Mouse (Mus musculus) liver, adult (tissue): ENCODE measurements around the gene Foxc1.

Experiments used
- GATA4 ChIP-seq: IDR thresholded peaks from 2 replicates; pipeline ENCODE4 v1.6.1; 2014; ENCODE audit warnings: mild to moderate bottlenecking, low read length; ENCODE audit not compliant: insufficient replicate concordance

Foxc1 gene

DNA sequence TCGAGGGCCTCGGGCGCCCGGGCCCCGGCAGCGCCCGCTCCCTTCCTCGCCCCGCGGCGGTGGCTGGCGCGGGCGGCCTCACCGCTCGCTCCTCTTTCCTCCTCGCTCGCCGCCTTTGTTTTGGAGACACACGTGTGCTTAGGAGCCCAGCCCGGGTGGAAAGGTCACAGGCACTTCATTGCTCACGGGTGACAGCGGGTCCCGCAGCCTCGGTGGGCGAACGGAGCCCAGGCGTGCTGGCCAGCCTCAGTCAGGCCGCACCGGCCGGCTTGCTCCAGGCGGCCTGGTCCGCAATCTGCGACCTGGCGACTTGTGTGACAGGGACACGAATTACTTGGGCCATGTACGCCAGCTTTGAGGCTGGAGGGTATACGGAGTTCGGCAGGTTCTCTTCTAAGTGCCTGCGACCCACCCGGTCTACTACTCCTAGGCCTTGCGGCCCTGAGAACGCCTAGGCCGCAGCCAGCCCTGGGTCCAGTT lies 5.1 kb downstream of the Foxc1 start:
- TF ChIP-seq GATA4: no peak

DNA sequence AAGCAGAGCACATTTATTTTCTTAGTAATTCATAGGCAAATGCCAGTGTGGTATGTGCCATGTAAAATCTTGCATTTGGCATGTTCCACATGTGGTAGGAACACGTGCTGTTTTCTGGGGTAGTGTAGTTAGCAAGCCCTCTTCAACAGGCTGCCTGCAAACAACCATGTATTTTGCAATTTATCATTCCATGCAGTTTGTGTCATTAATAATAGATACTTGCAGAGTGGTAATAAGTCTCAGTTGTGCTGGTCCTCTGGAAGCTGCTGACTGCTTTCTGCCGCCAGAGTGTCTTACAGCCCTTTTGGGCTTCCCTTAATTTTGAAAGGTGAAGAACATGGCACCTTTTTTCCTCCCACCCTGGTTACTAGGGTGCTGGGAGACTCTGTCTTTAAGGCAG lies 6.3 kb downstream of the Foxc1 start:
- TF ChIP-seq GATA4: no peak

- no peak for TF ChIP-seq GATA4
These were observed 9.1 kb downstream of the Foxc1 start for GRCm38 (mm10) chr13:31815383-31816003.

GRCm38 (mm10) chr13:31818337-31818736 lies 11.9 kb downstream of the Foxc1 start:
- TF ChIP-seq GATA4: no peak

DNA sequence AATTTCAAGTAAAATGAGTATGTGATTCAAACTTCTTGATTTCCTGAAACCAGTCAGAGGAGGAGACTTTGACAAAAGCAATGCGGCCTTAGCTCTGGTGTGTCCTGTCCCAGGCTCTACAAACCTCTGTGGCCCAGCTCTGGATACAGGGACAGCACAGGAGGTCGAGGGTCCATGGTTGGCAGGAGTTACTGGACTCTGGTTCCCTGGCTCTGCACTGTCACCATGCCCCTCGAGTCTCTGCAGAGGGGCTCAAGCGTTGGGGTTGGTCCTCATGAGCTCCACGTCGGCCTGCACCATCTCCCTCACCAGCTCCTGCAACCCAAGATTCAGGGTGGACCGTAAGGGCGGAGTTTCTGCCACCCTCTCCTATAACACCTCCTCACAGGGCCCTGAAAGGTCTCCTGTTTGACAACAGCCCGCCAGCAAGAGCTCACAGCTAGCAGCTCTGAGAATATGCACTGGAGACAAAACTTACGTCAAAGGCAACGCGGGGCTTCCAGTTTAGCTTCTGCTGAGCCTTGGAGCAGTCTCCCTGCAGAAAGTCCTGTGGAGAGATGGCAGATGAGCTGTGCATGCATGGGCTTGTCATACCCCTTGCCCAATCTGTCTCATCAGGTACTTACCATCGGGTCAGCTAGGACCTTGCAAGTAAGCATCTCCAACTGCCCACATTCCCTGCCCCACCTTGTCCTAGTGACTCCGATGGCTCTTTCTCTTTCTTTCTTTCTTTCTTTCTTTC lies 13.4 kb downstream of the Foxc1 start:
- no peak for TF ChIP-seq GATA4

DNA sequence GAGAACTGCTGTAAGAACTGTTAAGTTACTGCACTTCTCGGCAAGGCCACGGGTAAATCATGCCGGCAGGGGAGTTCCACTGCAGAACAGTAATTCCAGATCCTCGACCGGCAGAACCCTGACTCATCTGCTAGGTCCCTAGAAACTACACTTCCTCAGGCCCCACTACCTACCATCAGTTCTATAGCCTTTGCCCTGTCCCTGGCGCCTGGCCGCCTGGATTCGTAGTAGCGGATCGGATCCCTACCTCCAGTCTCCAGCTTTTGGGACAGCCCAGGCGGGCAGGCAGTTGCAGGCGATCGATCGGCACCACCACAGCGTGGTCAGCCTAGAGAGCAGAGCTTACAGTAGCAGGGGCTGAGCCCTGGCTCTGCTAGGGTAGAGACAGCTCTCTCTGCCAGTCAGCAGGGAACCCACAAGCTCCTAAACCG lies 14.2 kb downstream of the Foxc1 start:
- TF ChIP-seq GATA4: no peak

- TF ChIP-seq GATA4: no peak
These were observed 14.6 kb downstream of the Foxc1 start for GRCm38 (mm10) chr13:31821050-31821449.

- TF ChIP-seq GATA4: no peak
These were observed 16.9 kb downstream of the Foxc1 start for GRCm38 (mm10) chr13:31823316-31823715.

GRCm38 (mm10) chr13:31825180-31825579 lies 18.7 kb downstream of the Foxc1 start:
- no peak for TF ChIP-seq GATA4

GRCm38 (mm10) chr13:31827160-31827559 lies 20.7 kb downstream of the Foxc1 start:
- no peak for TF ChIP-seq GATA4

DNA sequence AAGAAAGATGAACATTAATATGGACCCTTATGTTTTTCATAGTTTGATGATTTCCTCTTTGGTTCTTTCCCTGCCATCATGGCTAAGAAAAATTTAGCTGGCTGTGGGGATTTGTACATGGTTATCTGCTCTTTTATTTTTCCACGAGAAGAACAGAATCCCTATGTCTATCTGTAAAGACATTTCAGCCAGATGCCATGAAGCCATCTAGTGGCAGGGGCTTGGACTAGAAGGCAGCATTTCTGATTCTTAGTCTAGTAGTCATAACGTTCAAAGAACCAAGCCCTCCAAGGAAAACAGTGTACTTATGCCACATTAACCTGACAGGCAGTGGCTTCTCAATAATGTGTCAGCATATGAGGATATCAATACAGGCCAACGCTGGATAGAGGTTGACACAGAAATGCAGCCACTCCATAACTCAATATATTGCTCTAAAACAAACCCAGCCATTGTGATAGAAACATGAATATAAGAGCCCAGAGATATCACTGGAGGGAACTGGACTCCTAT lies 21.4 kb downstream of the Foxc1 start:
- no peak for TF ChIP-seq GATA4

GRCm38 (mm10) chr13:31828446-31828845 lies 22.0 kb downstream of the Foxc1 start:
- TF ChIP-seq GATA4: no peak

GRCm38 (mm10) chr13:31830332-31830731 lies 23.9 kb downstream of the Foxc1 start:
- no peak for TF ChIP-seq GATA4

GRCm38 (mm10) chr13:31835802-31836201 lies 29.4 kb downstream of the Foxc1 start:
- no peak for TF ChIP-seq GATA4

GRCm38 (mm10) chr13:31849258-31849971 lies 43.0 kb downstream of the Foxc1 start:
- TF ChIP-seq GATA4: no peak

GRCm38 (mm10) chr13:31853564-31853963 lies 47.1 kb downstream of the Foxc1 start:
- no peak for TF ChIP-seq GATA4
